Mouse (Mus musculus): Measurements from ENCODE around the gene Zdbf2.

- TF ChIP-seq CTCF (IDR thresholded peaks at IDR 0.05; ENCODE audit: borderline replicate concordance, insufficient read depth, low read length) (peak; percentile 62; the same call in 1 of the 2 replicates), POLR2A (IDR thresholded peaks at IDR 0.05; ENCODE audit: low read depth, low read length) (no peak)
Measured at GRCm38 (mm10) chr1:63252351-63253209, 20.5 kb upstream of the Zdbf2 start.

Data from embryonic fibroblast, embryonic 13.5 days (primary cell).